Mouse (Mus musculus) heart, embryonic 16.5 days (tissue): Measurements from ENCODE around the gene Stim1. TPM values are rescaled to one million over a fixed set of nuclear protein-coding genes. Genes with fewer than 3 reads are reported as not detected.

Source experiments
- ATAC-seq: fragments of 200-750 bp; cut with Nextera tagmentation; replicated peaks from 2 replicates; pipeline ENCODE4 v1.8.0; 2017; ENCODE audit warnings: moderate number of reproducible peaks; ENCODE audit not compliant: insufficient read depth, low FRiP score; ENCODE audit errors: extremely low read depth
- H3K27ac ChIP-seq: fragments of 300-500 bp; sonication (generic); 2 replicates; pipeline ENCODE4 v1.5.1; 2014; ENCODE audit warnings: mild to moderate bottlenecking, low read length, control low read depth, moderate library complexity
- H3K27me3 ChIP-seq: fragments of 300-500 bp; sonication (generic); 2 replicates; pipeline ENCODE4 v1.6.1; 2014; ENCODE audit warnings: low read length, mixed read lengths; ENCODE audit not compliant: control insufficient read depth, insufficient read depth
- H3K36me3 ChIP-seq: fragments of 300-500 bp; sonication (generic); 2 replicates; pipeline ENCODE4 v1.6.1; 2014; ENCODE audit not compliant: control insufficient read depth, insufficient read depth
- H3K4me1 ChIP-seq: fragments of 300-500 bp; sonication (generic); 2 replicates; pipeline ENCODE4 v1.6.1; 2014; ENCODE audit warnings: low read length, mixed read lengths; ENCODE audit not compliant: control insufficient read depth, insufficient read depth
- H3K4me2 ChIP-seq: fragments of 300-500 bp; sonication (generic); 2 replicates; pipeline ENCODE4 v1.6.1; 2014; ENCODE audit warnings: low read depth, mild to moderate bottlenecking, control low read depth, low read length
- H3K4me3 ChIP-seq: fragments of 300-500 bp; sonication (generic); 2 replicates; pipeline ENCODE4 v1.5.1; 2014; ENCODE audit warnings: mild to moderate bottlenecking, control low read depth, low read length
- H3K9ac ChIP-seq: fragments of 300-500 bp; sonication (generic); 2 replicates; pipeline ENCODE4 v1.6.1; 2014; ENCODE audit warnings: low read length, control low read depth
- H3K9me3 ChIP-seq: fragments of 300-500 bp; sonication (generic); replicated peaks from 2 replicates; pipeline ENCODE4 v1.6.1; 2016; ENCODE audit warnings: low read length; ENCODE audit not compliant: control insufficient read depth
- WGBS: fragments of 180-500 bp; shearing (Covaris S2); extraction: QIAGEN DNeasy Blood & Tissue Kit; methylation state at CpG from one replicate; pipeline ENCODE4 v1.1.7; 2014; 5-methylcytosine and 5-hydroxymethylcytosine counted together
- polyA plus RNA-seq: library from polyadenylated mRNA; unstranded; fragments of >200 nt; fragmentation: Nextera tagmentation; extraction: Ambion mirVana; gene quantifications from 2 replicates; pipeline ENCODE4 v1.2.1, GENCODE M21; 2015

Stim1 gene
- polyA plus RNA-seq, 1 experiment from 2014 or later = 18.5 TPM

DNA sequence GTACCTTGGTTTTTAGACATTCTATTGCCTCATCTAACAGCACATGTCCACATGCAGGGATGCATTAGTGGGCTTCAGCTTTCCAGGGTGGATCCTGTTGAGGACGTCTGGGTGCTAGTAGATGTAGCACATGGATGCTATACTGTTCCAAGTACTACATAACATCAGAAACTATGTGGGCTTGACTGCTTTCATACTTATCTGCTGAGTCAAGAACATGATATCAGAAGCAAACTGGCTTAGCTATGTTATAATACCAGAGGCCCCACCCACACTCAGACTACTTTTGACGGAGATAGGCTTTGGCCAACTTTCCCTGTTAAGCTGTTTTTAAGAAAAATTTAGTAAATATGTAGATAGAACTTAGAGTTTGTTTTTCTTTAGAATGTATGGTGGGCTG lies 176.7 kb downstream of the Stim1 start:
- peaks cover 18% of the 10 kb centered on the region for H3K4me1 ChIP-seq
- H3K4me3 ChIP-seq = no peak overlapping the region
- H3K36me3 ChIP-seq = peaks cover 31% of the 10 kb centered on the region
- 0 out of 2 replicates have a peak overlapping the region, but pooled peaks have one; percentile 4 for H3K9ac ChIP-seq
- H3K4me2 ChIP-seq = no peak overlapping the region
- ATAC-seq = no peak
- WGBS = 41% methylated on average over 2 of the region's 2 CpGs
- H3K9me3 ChIP-seq = no peaks in the 10 kb centered on the region
- H3K27me3 ChIP-seq = no peaks in the 10 kb centered on the region
- no peak overlapping the region for H3K27ac ChIP-seq

DNA sequence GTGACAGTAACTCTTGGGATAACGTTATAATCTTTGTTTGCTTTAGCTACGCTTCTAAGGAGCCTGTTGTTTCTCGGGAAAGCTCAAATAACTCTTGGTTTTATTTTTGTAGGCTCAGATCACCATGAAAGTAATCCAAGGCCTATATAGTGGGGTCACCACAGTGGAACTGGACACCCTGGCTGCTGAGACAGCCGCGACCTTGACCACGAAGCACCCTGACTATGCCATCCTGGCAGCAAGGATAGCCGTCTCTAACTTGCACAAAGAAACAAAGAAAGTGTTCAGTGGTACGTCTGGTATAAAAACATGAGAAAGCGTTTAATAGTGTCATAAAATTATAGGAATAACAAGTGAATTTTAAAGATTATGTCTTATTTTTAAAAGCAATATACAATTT lies 178.8 kb downstream of the Stim1 start:
- Histone ChIP-seq H3K27me3 (no peaks in the 10 kb centered on the region), H3K9ac (no peak overlapping the region), H3K27ac (no peak overlapping the region), H3K36me3 (peaks cover 44% of the 10 kb centered on the region), H3K4me3 (no peak overlapping the region), H3K9me3 (no peaks in the 10 kb centered on the region), H3K4me2 (no peak overlapping the region), H3K4me1 (peaks cover 18% of the 10 kb centered on the region)
- 89% methylated on average over 9 of the region's 9 CpGs for WGBS
- ATAC-seq = no peak

DNA sequence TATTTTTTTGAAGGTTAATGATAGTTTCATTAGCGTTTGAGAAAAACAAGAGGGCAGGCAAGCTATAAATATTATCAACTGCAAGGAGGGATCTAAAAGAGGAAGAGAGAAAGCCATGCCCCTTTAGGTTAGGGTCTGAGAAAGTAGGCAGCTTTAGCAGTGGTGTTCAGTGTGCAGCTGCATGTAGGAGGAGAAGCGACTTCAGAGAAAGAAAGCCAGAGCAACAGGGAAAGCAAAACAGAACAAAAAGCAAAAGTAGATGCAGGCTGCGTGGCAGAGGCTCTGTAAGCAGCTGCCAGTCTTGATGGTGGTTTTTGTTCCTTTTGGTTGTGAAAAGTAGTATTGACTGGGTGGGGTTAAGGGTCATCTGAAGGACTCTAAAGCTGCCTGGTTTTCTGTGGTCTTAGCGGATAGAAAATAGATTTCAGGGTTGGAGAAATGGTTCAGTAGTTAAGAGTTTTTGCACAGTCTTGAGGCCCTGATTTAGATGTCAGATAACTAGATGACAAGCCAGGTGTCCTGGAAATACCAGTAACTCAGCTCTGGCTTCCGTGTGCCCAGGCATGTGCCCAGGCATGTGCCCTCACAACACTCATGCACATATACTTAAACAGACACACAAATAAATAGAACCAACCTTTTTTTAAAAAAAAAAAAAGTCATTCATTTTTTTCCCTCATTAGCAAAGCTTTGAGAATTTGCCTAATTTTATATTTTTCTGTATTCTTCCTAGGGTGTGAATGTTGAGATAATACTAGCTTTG lies 191.2 kb downstream of the Stim1 start:
- H3K4me2 ChIP-seq = no peak overlapping the region
- no peak for ATAC-seq
- H3K36me3 ChIP-seq = peaks cover 74% of the 10 kb centered on the region
- H3K27ac ChIP-seq = no peak overlapping the region
- no peaks in the 10 kb centered on the region for H3K4me1 ChIP-seq
- no peaks in the 10 kb centered on the region for H3K9me3 ChIP-seq
- no peak overlapping the region for H3K9ac ChIP-seq
- no peak overlapping the region for H3K4me3 ChIP-seq
- no peaks in the 10 kb centered on the region for H3K27me3 ChIP-seq
- WGBS = 85% methylated on average over 5 of the region's 5 CpGs

DNA sequence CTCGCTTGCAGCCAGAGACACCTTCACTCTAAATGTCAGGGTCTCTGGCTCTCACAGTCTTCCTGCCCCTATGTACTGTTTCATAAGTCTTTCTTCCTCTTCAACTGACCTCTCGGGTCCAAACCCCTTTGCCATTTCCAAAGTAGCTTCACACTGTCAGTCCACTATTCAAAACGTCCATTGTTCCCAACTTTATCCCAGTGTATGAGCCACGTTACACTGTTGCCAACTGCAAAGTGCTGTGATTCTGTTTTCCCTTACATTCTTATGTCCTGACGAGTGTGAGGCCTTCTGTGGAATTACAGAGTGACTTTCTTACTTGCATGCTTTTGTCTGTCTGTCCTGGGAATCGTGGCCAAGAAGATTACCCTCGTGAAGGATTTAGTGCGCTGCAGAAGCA lies 200.0 kb downstream of the Stim1 start:
- ATAC-seq = no peak
- H3K9ac ChIP-seq = no peak overlapping the region
- H3K27ac ChIP-seq = no peak overlapping the region
- no peak overlapping the region for H3K4me3 ChIP-seq
- H3K27me3 ChIP-seq = no peaks in the 10 kb centered on the region
- peaks cover 56% of the 10 kb centered on the region for H3K36me3 ChIP-seq
- no peaks in the 10 kb centered on the region for H3K4me1 ChIP-seq
- 83% methylated on average over 8 of the region's 8 CpGs for whole genome bisulfite sequencing
- H3K9me3 ChIP-seq = no peaks in the 10 kb centered on the region
- no peak overlapping the region for H3K4me2 ChIP-seq

DNA sequence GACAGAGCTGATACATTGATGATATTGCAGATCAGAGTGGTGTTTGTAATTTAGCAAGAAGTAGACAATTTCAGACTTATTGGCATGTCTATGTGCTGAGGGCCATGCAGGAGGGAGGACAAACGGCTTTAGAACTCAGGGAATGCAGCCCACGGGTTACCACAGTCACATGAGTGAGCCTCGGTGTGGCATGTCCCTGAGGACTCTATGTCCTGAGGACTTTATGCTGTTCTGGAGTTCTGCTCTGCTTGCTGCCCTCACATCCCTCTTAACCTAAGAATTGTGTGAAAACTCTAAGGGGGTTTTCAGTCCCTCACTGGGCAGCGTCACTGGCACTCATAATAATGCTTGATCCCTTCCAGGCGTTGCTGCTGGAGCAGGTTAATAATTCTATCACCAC lies 205.1 kb downstream of the Stim1 start:
- Histone ChIP-seq H3K9me3 (no peaks in the 10 kb centered on the region), H3K27ac (no peak overlapping the region), H3K4me2 (no peak overlapping the region), H3K4me3 (no peak overlapping the region), H3K36me3 (peaks cover 14% of the 10 kb centered on the region), H3K9ac (no peak overlapping the region), H3K4me1 (no peaks in the 10 kb centered on the region), H3K27me3 (no peaks in the 10 kb centered on the region)
- WGBS = 38% methylated on average over 5 of the region's 5 CpGs
- no peak; the same call in 1 of the 2 replicates for ATAC-seq

DNA sequence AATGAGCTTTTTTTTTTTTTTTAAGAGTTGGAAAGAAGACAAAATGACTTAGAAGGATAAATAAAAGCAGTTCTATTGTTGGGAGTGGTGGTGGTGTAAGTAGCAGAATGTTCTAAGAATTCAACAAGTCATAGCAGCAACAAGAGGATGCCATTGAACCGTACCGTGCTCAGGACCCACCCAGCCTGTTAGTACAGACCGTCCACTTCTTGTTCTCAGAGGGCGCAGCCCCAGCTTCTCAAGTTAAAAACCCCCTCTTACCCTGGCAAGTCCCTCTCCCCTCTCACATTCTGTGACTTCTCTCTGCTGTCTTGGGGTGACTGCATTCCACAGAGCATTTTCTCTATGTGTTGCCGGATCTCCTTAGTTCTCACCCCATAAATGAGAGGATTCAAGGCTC lies 209.0 kb downstream of the Stim1 start:
- no peak for ATAC-seq
- no peaks in the 10 kb centered on the region for H3K36me3 ChIP-seq
- no peak overlapping the region for H3K4me2 ChIP-seq
- H3K27me3 ChIP-seq = no peaks in the 10 kb centered on the region
- WGBS = 86% methylated on average over 5 of the region's 5 CpGs
- 0 out of 2 replicates have a peak, but pooled peaks cover 2% of the 10 kb centered on the region for H3K4me1 ChIP-seq
- no peak overlapping the region for H3K9ac ChIP-seq
- no peak overlapping the region for H3K27ac ChIP-seq
- no peaks in the 10 kb centered on the region for H3K9me3 ChIP-seq
- no peak overlapping the region for H3K4me3 ChIP-seq

DNA sequence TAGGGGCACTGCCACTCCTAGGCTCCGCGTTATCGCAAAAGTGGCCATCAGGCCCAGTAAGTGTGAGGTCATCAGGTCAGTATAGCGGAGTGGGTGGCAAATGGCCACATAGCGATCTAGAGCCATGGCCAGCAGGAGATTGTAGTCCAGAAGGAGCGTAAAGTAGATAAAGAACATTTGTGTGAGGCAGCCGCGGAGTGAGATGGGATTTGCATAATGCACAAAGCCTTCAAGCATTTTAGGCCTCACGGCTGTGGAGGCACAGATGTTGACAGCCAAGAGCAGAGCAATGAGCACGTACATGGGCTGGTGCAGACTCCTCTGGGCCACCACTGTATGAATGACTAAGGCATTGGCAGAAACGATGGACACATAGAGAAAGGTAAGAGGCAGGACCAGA lies 209.8 kb downstream of the Stim1 start:
- Histone ChIP-seq H3K9me3 (no peaks in the 10 kb centered on the region), H3K9ac (no peak overlapping the region), H3K4me1 (0 out of 2 replicates have a peak, but pooled peaks cover 2% of the 10 kb centered on the region), H3K4me2 (no peak overlapping the region), H3K27me3 (no peaks in the 10 kb centered on the region), H3K27ac (no peak overlapping the region), H3K36me3 (no peaks in the 10 kb centered on the region), H3K4me3 (no peak overlapping the region)
- WGBS = 68% methylated on average over 11 of the region's 11 CpGs
- no peak for ATAC-seq

DNA sequence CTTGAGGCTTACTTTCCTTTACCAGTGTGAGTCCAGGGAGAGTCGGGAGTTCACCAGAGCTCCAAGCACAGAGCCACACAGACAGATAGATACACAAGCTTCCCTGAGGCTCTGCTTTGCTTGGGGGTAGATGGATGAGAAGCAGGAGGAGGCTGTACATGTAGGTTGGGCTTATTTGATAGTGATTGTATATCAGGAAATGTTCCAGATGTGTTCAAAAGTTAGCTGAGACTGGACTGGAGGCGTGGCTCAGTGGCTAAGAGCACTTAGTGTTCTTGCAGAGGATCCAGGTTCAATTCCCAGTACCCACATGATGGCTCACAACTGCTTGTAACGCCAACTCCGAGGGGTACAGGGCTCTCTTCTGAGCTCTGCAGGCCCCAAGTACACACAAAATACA lies 210.8 kb downstream of the Stim1 start:
- WGBS = 80% methylated on average over 4 of the region's 4 CpGs
- no peak for ATAC-seq
- H3K4me3 ChIP-seq = no peak overlapping the region
- H3K4me1 ChIP-seq = 0 out of 2 replicates have a peak, but pooled peaks cover 2% of the 10 kb centered on the region
- no peaks in the 10 kb centered on the region for H3K36me3 ChIP-seq
- no peaks in the 10 kb centered on the region for H3K27me3 ChIP-seq
- no peak overlapping the region for H3K9ac ChIP-seq
- H3K4me2 ChIP-seq = no peak overlapping the region
- H3K27ac ChIP-seq = no peak overlapping the region
- no peaks in the 10 kb centered on the region for H3K9me3 ChIP-seq

DNA sequence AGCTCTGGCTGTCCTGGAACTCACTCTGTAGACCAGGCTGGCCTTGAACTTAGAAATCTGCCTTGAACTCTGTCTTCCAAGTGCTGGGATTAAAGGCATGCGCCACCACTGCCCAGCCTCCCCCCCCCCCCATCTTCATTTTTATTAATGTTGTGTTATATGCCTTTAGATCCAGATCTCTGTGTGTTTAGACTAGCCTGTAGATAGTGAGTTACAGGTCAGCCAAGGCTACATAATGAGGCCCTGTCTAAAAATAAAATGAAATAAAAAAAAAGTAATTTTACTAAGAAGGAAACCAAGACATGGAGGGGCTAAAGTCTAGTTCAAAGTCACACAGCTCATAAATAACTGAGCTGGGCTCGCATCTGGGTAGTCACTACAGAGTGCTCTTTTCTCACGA lies 211.3 kb downstream of the Stim1 start:
- no peaks in the 10 kb centered on the region for H3K36me3 ChIP-seq
- no peak overlapping the region for H3K4me2 ChIP-seq
- 64% methylated on average over 3 of the region's 3 CpGs for WGBS
- no peak overlapping the region for H3K27ac ChIP-seq
- no peaks in the 10 kb centered on the region for H3K9me3 ChIP-seq
- H3K27me3 ChIP-seq = no peaks in the 10 kb centered on the region
- H3K4me1 ChIP-seq = 0 out of 2 replicates have a peak, but pooled peaks cover 2% of the 10 kb centered on the region
- no peak overlapping the region for H3K4me3 ChIP-seq
- no peak for ATAC-seq
- no peak overlapping the region for H3K9ac ChIP-seq
